Mouse (Mus musculus) thymus, postnatal 14 days (tissue): ENCODE measurements around the gene Cltc.
A peak's percentile ranks its signal among the peaks of the same experiment; 100 is the strongest.

Source experiments
- DNase-seq: peaks from one replicate; pipeline ENCODE4 v3.0.0; 2021

Gene Cltc

GRCm38 (mm10) chr11:86681423-86681822, 75.9 kb downstream of the Cltc start:
- no peak for DNase-seq

- DNase-seq: no peak
Measured at GRCm38 (mm10) chr11:86680729-86681128, 76.6 kb downstream of the Cltc start.

GRCm38 (mm10) chr11:86678957-86679356, 78.4 kb downstream of the Cltc start:
- DNase-seq: no peak

DNA sequence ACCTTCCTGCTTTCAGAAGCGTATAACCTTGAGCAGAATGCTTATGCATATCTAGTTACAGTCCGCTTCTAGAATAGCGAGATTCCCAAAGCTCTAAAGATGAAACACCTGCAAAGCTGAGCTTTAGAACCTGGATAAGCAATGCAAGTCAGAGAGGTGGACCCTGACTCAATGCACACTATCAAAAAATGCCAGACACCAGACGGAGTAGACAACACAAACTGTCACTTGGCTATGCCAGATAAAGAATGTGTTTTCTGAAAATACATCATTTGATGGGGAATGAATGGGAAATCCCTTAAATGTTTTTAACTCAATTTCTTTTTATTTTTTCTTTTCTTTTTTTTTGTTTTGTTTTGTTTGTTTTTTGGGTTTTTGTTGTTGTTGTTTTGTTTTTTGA, 81.8 kb downstream of the Cltc start:
- DNase-seq: no peak

DNA sequence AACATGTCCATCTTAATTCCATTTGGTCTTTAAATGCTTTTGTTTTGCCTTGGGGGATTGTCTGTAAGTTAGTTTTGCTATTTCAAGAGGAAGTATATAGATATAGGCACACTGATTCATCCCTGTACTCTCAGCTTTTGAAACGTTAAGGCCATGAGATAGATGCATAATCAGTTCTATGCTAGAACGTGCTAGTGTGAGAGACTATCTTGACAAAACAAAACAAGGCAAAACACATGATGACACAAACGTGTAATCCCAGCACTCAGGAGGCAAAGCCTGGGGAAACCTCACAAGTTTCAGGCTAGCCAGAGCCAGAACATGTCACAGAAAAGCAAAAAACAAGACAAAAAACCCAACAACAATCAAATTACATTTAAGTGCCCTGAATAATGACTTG, 84.6 kb downstream of the Cltc start:
- no peak for DNase-seq

DNA sequence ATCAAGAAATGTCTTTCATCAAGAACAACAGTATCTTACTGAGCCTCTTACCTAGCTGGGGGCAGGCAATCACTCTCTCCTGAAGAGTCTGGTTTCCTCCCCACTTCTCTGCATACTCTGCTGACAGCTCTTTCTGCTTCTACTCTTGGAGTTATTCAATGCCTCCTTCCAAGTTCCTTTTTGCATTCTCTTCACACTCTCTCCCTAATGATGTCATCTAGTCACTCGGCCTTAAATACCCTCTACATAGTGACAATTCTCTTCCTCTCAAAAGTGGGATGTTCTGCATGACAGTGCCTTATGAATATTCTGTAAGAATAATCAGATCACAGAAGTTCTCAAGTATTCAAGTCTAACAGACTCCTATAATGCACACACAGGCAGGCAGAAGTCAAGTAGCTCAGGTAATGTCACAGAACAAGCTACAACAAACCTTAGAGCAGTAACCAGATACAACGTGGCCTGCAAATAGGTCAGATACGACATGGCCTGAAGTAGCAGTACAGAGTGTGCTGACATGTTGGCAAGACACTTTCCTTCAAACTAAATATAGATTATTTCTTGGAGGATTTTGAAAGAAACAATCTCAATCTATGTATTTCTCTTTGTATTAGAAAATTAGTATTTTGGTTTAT, 86.2 kb downstream of the Cltc start:
- no peak for DNase-seq

- no peak for DNase-seq
Measured at GRCm38 (mm10) chr11:86668169-86668568, 89.2 kb downstream of the Cltc start.

- DNase-seq: no peak
Measured at GRCm38 (mm10) chr11:86667553-86667952, 89.8 kb downstream of the Cltc start.

- no peak for DNase-seq
Measured at GRCm38 (mm10) chr11:86664406-86664805, 93.0 kb downstream of the Cltc start.

- DNase-seq: no peak
Measured at GRCm38 (mm10) chr11:86663977-86664376, 93.4 kb downstream of the Cltc start.

DNA sequence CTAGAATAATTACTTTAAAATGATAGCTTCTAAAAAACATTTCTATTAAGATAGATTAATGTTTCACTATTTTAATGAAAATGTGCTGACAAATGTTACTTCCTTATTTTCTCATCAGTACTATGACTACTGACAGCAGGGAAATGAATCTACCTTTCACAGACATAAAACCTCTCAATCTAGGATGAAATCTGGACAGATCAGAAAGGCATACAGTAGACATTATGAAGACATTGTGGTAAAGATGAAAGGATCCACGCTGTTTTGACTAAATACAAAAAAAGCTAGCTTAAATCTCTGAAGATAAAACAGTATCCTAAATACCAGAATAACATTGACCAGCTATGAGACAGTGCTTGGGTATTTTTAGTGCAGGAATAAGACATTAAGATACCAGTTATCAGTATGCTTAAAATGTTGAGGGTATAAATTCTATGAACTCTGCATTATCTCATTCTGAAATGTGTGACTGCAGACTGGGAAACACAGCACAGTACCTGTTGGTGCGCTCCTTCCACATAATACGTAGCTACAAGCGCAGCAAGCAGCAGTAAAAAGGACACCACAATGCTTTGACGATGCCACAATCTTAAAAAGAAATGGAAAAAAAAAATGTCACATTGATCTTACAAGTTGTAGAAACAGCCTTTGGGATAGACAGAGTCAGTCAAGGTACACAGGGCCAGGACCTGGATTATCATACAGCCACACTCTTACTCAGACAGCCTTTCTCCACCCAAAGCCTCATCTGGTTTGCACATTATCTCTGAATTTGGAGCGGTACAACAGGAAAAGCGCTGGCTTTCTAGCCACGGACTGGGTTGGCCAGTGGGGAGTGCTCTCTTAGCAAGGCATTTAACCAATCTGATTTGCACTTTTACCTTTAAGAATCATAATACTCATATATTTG, 94.1 kb downstream of the Cltc start:
- no peak for DNase-seq

DNA sequence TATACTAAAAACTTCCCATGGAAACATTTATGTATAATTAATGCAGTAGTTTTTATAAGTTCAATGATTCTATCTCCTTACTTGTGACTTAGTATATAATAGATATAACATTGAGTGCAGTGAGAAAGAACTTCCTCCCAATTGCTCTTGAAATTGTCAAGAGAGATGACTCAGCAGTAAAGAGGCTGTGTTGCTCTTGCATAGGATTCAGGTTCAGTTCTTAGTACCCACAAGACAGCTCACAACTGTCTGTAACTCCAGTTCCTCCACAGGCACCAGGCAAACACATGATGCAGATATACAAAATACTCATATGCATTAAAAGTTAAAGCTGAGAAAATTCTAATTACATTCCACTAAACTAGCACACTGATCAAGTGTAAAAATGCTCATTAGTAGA, 99.5 kb downstream of the Cltc start:
- DNase-seq: no peak

GRCm38 (mm10) chr11:86656849-86657567, 100.4 kb downstream of the Cltc start:
- no peak for DNase-seq

DNA sequence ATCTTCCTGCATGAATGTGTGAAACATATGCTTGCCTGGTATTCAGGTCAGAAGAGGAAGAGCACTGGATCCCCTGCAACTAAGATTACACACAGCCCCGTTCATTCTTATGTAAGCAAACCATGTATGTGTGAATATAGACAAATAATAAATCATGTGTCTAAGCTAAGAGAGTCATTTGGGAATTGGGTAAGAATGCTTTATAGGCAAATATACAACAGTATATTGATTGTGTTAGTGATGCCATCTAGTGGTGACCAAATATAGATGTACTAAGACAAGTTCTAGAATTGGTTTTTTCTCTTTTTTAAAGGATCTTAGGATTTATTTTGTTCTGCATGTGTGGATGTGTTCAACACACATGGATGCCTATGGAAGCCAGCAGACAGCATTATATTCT, 101.7 kb downstream of the Cltc start:
- no peak for DNase-seq

- DNase-seq: no peak
Measured at GRCm38 (mm10) chr11:86654096-86654495, 103.3 kb downstream of the Cltc start.

- peak; percentile 69 for DNase-seq
Measured at GRCm38 (mm10) chr11:86653446-86653845, 103.9 kb downstream of the Cltc start.

DNA sequence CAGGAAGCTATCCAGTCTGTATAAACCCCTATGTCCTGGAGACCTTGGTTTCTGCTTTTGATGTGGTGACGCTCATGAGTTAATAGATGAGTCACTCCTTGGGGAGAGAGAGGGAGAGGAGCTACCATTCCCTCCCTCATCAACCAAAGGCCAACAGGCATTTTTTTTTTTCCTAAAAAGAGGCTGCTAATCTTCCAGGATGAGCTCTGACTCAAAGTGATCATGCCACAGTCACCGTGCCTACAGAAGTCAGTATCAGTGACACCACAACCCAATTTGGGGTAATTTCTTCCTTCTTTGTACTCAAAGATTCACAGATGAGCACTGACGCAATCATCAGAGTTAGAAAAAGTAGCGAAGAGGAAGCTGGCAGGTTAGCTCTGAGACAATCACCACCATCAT, 104.8 kb downstream of the Cltc start:
- DNase-seq: no peak

DNA sequence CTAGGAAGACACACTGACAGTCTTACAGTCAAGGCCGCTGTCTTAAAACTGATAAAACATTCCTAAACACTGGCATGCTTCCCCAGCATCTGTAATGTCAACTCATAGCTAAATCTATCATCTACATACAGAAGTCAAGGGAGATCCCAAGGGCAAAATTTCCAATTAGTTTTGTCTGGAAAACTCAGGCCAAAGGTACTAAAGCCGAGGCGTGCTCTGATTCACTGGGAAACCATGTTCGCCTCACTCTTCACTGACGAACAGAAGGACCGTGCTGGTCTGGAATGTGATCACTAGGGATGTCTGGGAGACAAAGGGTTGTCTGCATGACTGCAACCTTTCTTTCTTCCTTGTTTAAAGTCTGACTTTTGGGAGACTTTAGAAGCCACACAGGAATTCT, 106.7 kb downstream of the Cltc start:
- no peak for DNase-seq

GRCm38 (mm10) chr11:86649542-86649941, 107.8 kb downstream of the Cltc start:
- no peak for DNase-seq

- DNase-seq: no peak
Measured at GRCm38 (mm10) chr11:86647706-86648447, 109.5 kb downstream of the Cltc start.

- no peak for DNase-seq
Measured at GRCm38 (mm10) chr11:86646885-86647459, 110.4 kb downstream of the Cltc start.

DNA sequence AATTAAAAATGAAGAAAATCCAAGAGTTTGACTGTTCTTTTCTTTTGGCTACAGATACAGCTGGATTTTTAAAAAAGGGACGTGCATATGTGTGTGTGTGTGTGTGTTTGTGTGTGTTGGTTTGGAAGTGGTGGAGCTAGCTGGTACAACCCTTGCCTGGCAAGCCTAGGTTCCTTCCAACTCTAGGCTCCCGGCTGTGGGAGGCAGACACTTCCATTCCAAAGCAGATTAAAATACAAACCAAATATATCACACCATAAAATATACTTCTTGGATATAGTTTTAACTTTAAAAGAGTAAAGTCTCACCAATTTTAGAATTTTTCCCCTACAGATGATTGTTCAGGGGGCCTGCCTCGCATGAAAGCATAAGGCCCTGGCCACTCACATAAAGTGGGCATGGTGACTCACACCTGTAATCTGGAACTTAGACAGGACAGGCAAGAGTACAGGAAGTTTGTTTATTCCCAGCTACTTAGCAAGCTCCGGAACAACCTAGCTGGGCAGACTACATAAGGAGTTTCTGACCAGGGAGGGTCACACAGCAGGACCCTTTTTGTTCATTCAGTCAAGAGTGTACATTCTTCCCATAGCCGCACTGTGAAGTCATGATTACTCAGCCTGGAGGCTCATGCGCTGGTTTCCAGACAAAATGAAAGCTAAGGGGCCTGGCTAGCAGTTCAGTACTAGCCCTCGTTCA, 111.1 kb downstream of the Cltc start:
- no peak for DNase-seq
